ENCODE assay signal across 32 mouse cellular contexts in the genomic region with DNA sequence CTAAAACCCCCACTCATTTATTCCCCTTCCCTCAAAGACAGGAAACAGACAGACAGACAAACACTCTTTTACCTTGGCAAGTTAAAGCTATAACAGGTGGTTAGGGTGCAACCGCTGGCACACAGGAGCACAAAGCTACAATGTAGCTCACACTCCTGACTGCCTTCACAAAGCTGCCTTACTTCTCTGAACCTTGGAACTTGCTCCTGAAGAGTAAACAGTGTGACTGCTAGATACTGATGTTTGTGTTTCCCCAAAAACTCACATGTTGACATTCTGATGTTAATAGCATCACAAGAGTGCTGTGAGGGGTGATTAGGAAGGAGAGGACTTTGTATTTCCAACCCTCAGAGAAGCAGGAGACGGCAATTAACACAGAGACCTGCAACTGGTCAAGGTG.
DNase-seq lines count a peak whose midpoint lies in the region; ATAC-seq and TF ChIP-seq lines count a peak whose summit lies in the region.
"Had no signal": no experiment of that assay in that cellular context is flagged by ENCODE, and none has a peak within 500 bp of the region (broad histone marks: within the 10 kb centered on the region; RNA-seq: fewer than 3 reads in every experiment).

No protein-coding gene starts in this region.

- H3K36me3 ChIP-seq in intestine, embryonic 16.5 days (ENCODE audit: control insufficient read depth, insufficient read depth, low read length), result no peaks in the 10 kb centered on the region
- H3K36me3 ChIP-seq in liver, embryonic 12.5 days, result no peaks in the 10 kb centered on the region
- H3K36me3 ChIP-seq in liver, postnatal 0 days (replicated peaks; ENCODE audit: insufficient read depth, low read length), result no peaks in the 10 kb centered on the region
- H3K36me3 ChIP-seq in stomach, postnatal 0 days (ENCODE audit: control insufficient read depth, insufficient read depth, low read length), result no peaks in the 10 kb centered on the region
- H3K36me3 ChIP-seq: embryonic facial prominence, embryonic 10.5 days; embryonic facial prominence, embryonic 15.5 days; hindbrain, embryonic 15.5 days; midbrain, embryonic 15.5 days; neural tube, embryonic 15.5 days had no signal

- no peak overlapping the region for H3K4me2 ChIP-seq in intestine, embryonic 16.5 days (ENCODE audit: low read depth, low read length)
- peak overlapping the region; percentile 38; the same call in 1 of the 2 replicates for H3K4me2 ChIP-seq in liver, embryonic 12.5 days
- H3K4me2 ChIP-seq in liver, postnatal 0 days (ENCODE audit: low read depth, low read length), result peak overlapping the region; percentile 59
- 0 out of 2 replicates have a peak overlapping the region, but pooled peaks have one; percentile 14 for H3K4me2 ChIP-seq in stomach, postnatal 0 days (replicated peaks; ENCODE audit: low read depth)
- H3K4me2 ChIP-seq: embryonic facial prominence, embryonic 15.5 days; hindbrain, embryonic 15.5 days; midbrain, embryonic 15.5 days; neural tube, embryonic 15.5 days had no signal

- TF ChIP-seq EP300 in liver, postnatal 0 days (IDR thresholded peaks at IDR 0.05; ENCODE audit: low read depth), result no peak
- no peak for TF ChIP-seq EP300 in stomach, postnatal 0 days (optimal IDR thresholded peaks at IDR 0.05)

- TF ChIP-seq CTCF in liver, postnatal 0 days (IDR thresholded peaks at IDR 0.05; ENCODE audit: low read depth), result no peak
- no peak for TF ChIP-seq CTCF in stomach, postnatal 0 days (IDR thresholded peaks at IDR 0.05; ENCODE audit: low read depth)

- peak overlapping the region; percentile 38; the same call in 1 of the 2 replicates for H3K27ac ChIP-seq in intestine, embryonic 16.5 days (ENCODE audit: low read length)
- peak overlapping the region; percentile 55 for H3K27ac ChIP-seq in liver, embryonic 12.5 days
- peak overlapping the region; percentile 83 for H3K27ac ChIP-seq in liver, postnatal 0 days (ENCODE audit: low read depth)
- H3K27ac ChIP-seq in stomach, postnatal 0 days (replicated peaks), result 0 out of 2 replicates have a peak overlapping the region, but pooled peaks have one; percentile 67
- H3K27ac ChIP-seq: embryonic facial prominence, embryonic 10.5 days; embryonic facial prominence, embryonic 15.5 days; hindbrain, embryonic 10.5 days; hindbrain, embryonic 15.5 days; layer of hippocampus, adult 2 months; macrophage; midbrain, embryonic 10.5 days; midbrain, embryonic 15.5 days; neural tube, embryonic 15.5 days had no signal

- no peak overlapping the region for H3K9ac ChIP-seq in intestine, embryonic 16.5 days (ENCODE audit: low read depth, low read length)
- H3K9ac ChIP-seq in liver, embryonic 12.5 days, result no peak overlapping the region
- peak overlapping the region; percentile 41; the same call in 1 of the 2 replicates for H3K9ac ChIP-seq in liver, postnatal 0 days (replicated peaks)
- H3K9ac ChIP-seq in stomach, postnatal 0 days (ENCODE audit: low read length), result no peak overlapping the region
- H3K9ac ChIP-seq: embryonic facial prominence, embryonic 15.5 days; hindbrain, embryonic 15.5 days; midbrain, embryonic 15.5 days; neural tube, embryonic 15.5 days had no signal

- 50% methylated on average over 2 of the region's 2 CpGs for WGBS in intestine, embryonic 16.5 days
- WGBS in liver, embryonic 12.5 days (ENCODE audit: insufficient replicate concordance), result 75% methylated on average over 2 of the region's 2 CpGs
- WGBS in liver, postnatal 0 days (ENCODE audit: insufficient replicate concordance), result 56% methylated on average over 2 of the region's 2 CpGs
- WGBS in stomach, postnatal 0 days, result 68% methylated on average over 2 of the region's 2 CpGs

- intact Hi-C loops in left cerebral cortex, postnatal 4 days (cut with DNase I), result no loop called here

- peak; percentile 90 for ATAC-seq in intestine, embryonic 16.5 days
- ATAC-seq in liver, embryonic 12.5 days, result peak; percentile 47
- ATAC-seq in liver, postnatal 0 days, result peak; percentile 89
- ATAC-seq in stomach, postnatal 0 days (ENCODE audit: low FRiP score, low TSS enrichment), result peak; percentile 93
- ATAC-seq: forebrain, embryonic 14.5 days; inflammation-experienced regulatory T-cells, adult 6 months; midbrain, embryonic 15.5 days had no signal

- H3K4me1 ChIP-seq in intestine, embryonic 16.5 days (ENCODE audit: control insufficient read depth, insufficient read depth, low read length), result peaks cover 10% of the 10 kb centered on the region
- H3K4me1 ChIP-seq in liver, embryonic 12.5 days, result no peaks in the 10 kb centered on the region
- 0 out of 2 replicates have a peak, but pooled peaks cover 5% of the 10 kb centered on the region for H3K4me1 ChIP-seq in liver, postnatal 0 days (ENCODE audit: insufficient read depth)
- no peaks in the 10 kb centered on the region for H3K4me1 ChIP-seq in stomach, postnatal 0 days (replicated peaks; ENCODE audit: control insufficient read depth, insufficient read depth)
- H3K4me1 ChIP-seq: embryonic facial prominence, embryonic 15.5 days had no signal

- no peaks in the 10 kb centered on the region for H3K9me3 ChIP-seq in intestine, embryonic 16.5 days (ENCODE audit: control insufficient read depth, low read length)
- H3K9me3 ChIP-seq in liver, embryonic 12.5 days (replicated peaks), result no peaks in the 10 kb centered on the region
- H3K9me3 ChIP-seq in liver, postnatal 0 days (ENCODE audit: low read length), result no peaks in the 10 kb centered on the region
- no peaks in the 10 kb centered on the region for H3K9me3 ChIP-seq in stomach, postnatal 0 days (ENCODE audit: control insufficient read depth, low read length)
- H3K9me3 ChIP-seq: embryonic facial prominence, embryonic 10.5 days; embryonic facial prominence, embryonic 15.5 days; hindbrain, embryonic 10.5 days; hindbrain, embryonic 15.5 days; midbrain, embryonic 10.5 days; midbrain, embryonic 15.5 days; neural tube, embryonic 15.5 days had no signal

- no peak overlapping the region for H3K4me3 ChIP-seq in intestine, embryonic 16.5 days (ENCODE audit: low read length)
- peak overlapping the region; percentile 16; the same call in 1 of the 2 replicates for H3K4me3 ChIP-seq in liver, embryonic 12.5 days
- H3K4me3 ChIP-seq in liver, postnatal 0 days (ENCODE audit: low read depth, low read length), result peak overlapping the region; percentile 40
- H3K4me3 ChIP-seq in stomach, postnatal 0 days (ENCODE audit: low read depth, low read length), result no peak overlapping the region
- H3K4me3 ChIP-seq: embryonic facial prominence, embryonic 10.5 days; embryonic facial prominence, embryonic 15.5 days; hindbrain, embryonic 10.5 days; hindbrain, embryonic 15.5 days; layer of hippocampus, adult 2 months; midbrain, embryonic 10.5 days; midbrain, embryonic 15.5 days; neural tube, embryonic 15.5 days had no signal

- H3K27me3 ChIP-seq in intestine, embryonic 16.5 days (replicated peaks; ENCODE audit: control insufficient read depth, insufficient read depth, low read length), result no peaks in the 10 kb centered on the region
- no peaks in the 10 kb centered on the region for H3K27me3 ChIP-seq in liver, embryonic 12.5 days (replicated peaks)
- H3K27me3 ChIP-seq in liver, postnatal 0 days (ENCODE audit: insufficient read depth, low read length), result no peaks in the 10 kb centered on the region
- H3K27me3 ChIP-seq in stomach, postnatal 0 days (ENCODE audit: control insufficient read depth, insufficient read depth, low read length), result no peaks in the 10 kb centered on the region
- H3K27me3 ChIP-seq: embryonic facial prominence, embryonic 15.5 days; hindbrain, embryonic 15.5 days; midbrain, embryonic 15.5 days; neural tube, embryonic 15.5 days had no signal

- no peak for DNase-seq in liver, postnatal 0 days
- DNase-seq in stomach, postnatal 0 days (ENCODE audit: low spot score), result peak; percentile 40
- DNase-seq in left cerebral cortex, postnatal 4 days, result no peak
- DNase-seq in left cerebral cortex, adult 9 months (ENCODE audit: low spot score in 2 of 2), result no peak
- no peak for DNase-seq in cerebellum, adult 9-11 months
- DNase-seq: adrenal gland, postnatal 25 days; B cell, adult 2 months; cerebellum, adult 2 months; cerebellum, postnatal 25 days; gastrocnemius, postnatal 14 days; heart, postnatal 14 days; kidney, adult 9 months; kidney, postnatal 14 days; lung, adult 18-20 months; lung, postnatal 10 days; retina, postnatal 1 day; right cerebral cortex, postnatal 25 days; spleen, adult 18-20 months; thymus, postnatal 25 days had no signal

Comparison
In these comparisons a context has a peak if more than half of its experiments do, and no peak if none do; other contexts are left out.
1. H3K4me3 ChIP-seq: peak in liver, embryonic 12.5 days (single experiment) and liver, postnatal 0 days (single experiment); none in intestine, embryonic 16.5 days (single experiment) and stomach, postnatal 0 days (single experiment).
2. Peak in every context shown above with its lines, with median percentiles within 50 percentile points of each other: ATAC-seq and H3K27ac ChIP-seq.